Mouse (Mus musculus) kidney, embryonic 14.5 days (tissue): Measurements from ENCODE around the gene 4930578G10Rik. TPM values are rescaled to one million over a fixed set of nuclear protein-coding genes. Genes with fewer than 3 reads are reported as not detected.
"Not testable (repeated sequence)": the region's sequence is repeated elsewhere in the genome, so short reads cannot be mapped to it uniquely, and the experiment has no call there.

ENCODE experiments used
- ATAC-seq: fragments of 200-750 bp; cut with Nextera tagmentation; 2 replicates; pipeline ENCODE4 v1.8.0; 2017; ENCODE audit warnings: moderate number of reproducible peaks, mild to moderate bottlenecking, moderate TSS enrichment, moderate library complexity; ENCODE audit not compliant: low FRiP score, low TSS enrichment
- H3K27ac ChIP-seq: fragments of 300-500 bp; sonication (generic); 2 replicates; pipeline ENCODE4 v1.5.1; 2014; ENCODE audit warnings: low read depth, mild to moderate bottlenecking, low read length, moderate library complexity, mixed read lengths
- H3K27me3 ChIP-seq: fragments of 300-500 bp; sonication (generic); 2 replicates; pipeline ENCODE4 v1.6.1; 2014; ENCODE audit warnings: mild to moderate bottlenecking, low read length; ENCODE audit not compliant: control insufficient read depth, insufficient read depth
- H3K36me3 ChIP-seq: fragments of 300-500 bp; sonication (generic); 2 replicates; pipeline ENCODE4 v1.6.1; 2014; ENCODE audit warnings: low read length, mixed read lengths; ENCODE audit not compliant: control insufficient read depth, insufficient read depth
- H3K4me1 ChIP-seq: fragments of 300-500 bp; sonication (generic); 2 replicates; pipeline ENCODE4 v1.6.1; 2014; ENCODE audit warnings: low read length, mixed read lengths; ENCODE audit not compliant: control insufficient read depth, insufficient read depth
- H3K4me2 ChIP-seq: fragments of 300-500 bp; sonication (generic); replicated peaks from 2 replicates; pipeline ENCODE4 v1.6.1; 2014; ENCODE audit warnings: low read depth, mild to moderate bottlenecking, low read length
- H3K4me3 ChIP-seq: fragments of 300-500 bp; sonication (generic); 2 replicates; pipeline ENCODE4 v1.5.1; 2014; ENCODE audit warnings: mild to moderate bottlenecking, low read length
- H3K9ac ChIP-seq: fragments of 300-500 bp; sonication (generic); 2 replicates; pipeline ENCODE4 v1.6.1; 2014; ENCODE audit warnings: low read depth, mild to moderate bottlenecking, low read length, moderate library complexity
- H3K9me3 ChIP-seq: fragments of 300-500 bp; sonication (generic); 2 replicates; pipeline ENCODE4 v1.6.1; 2016; ENCODE audit warnings: low read length; ENCODE audit not compliant: control insufficient read depth
- WGBS: fragments of 180-500 bp; shearing (Covaris S2); extraction: QIAGEN DNeasy Blood & Tissue Kit; methylation state at CpG from one replicate; pipeline ENCODE4 v1.1.7; 2014; 5-methylcytosine and 5-hydroxymethylcytosine counted together
- polyA plus RNA-seq: library from polyadenylated mRNA; unstranded; fragments of >200 nt; fragmentation: Nextera tagmentation; extraction: Ambion mirVana; gene quantifications from 2 replicates; pipeline ENCODE4 v1.2.1, GENCODE M21; 2014

The 4930578G10Rik gene
- polyA plus RNA-seq = not detected in 2 replicates

DNA sequence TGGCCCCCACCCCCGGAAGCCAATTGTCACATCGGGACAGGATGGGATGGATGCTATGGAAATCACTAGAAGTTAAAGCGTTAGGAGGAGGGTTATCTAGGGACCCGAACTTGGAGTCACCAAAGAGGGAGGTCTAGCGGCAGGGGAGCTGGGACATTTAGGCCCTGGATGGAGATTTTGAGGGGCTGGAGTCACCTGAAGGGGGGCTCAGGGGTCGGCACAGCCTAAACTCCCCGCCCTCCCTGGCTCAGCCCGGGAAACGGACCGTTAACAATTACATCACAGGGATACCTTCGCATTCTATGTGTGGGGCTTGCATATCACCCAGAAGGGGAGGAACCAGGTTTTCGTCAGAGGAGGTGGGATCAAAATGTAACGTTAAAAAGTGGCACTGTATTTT, at the start of gene 4930578G10Rik:
Gene 4930578G10Rik (plus strand): TSS at position 301 of the 400 bp plus-strand sequence.
- not testable (repeated sequence) for H3K27me3 ChIP-seq, ATAC-seq, H3K9me3 ChIP-seq, H3K27ac ChIP-seq, H3K36me3 ChIP-seq, H3K9ac ChIP-seq, H3K4me1 ChIP-seq, H3K4me3 ChIP-seq, H3K4me2 ChIP-seq
- no CpG with 5 or more reads among the region's 13 CpGs for WGBS

DNA sequence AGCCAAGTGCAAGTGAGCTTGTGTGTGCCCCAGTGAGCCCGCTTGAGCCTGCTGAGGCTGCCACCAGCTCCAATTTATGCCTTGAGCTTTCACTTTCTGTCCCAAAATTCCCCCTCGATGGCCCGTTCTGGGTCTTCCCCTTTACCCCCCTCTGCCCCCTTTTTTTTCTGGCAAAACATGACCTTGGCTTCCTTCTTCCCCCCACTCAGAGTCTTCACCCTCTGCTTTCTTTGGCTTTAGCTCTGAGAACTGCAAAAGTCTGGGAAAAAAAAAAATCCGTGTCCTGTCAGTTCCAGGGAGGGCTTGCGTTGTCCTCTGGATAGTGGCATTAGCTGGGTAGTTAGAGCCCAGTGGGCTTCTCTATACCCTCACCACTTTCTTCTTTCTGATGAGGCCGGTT, 21.1 kb downstream of the 4930578G10Rik start, which contains the start of gene Ccl19:
Gene Ccl19 (minus strand): TSS at position 101 of the 400 bp plus-strand sequence.
- WGBS = no CpG with 5 or more reads among the region's 6 CpGs
- H3K4me1 ChIP-seq, ATAC-seq, H3K4me3 ChIP-seq, H3K4me2 ChIP-seq, H3K27me3 ChIP-seq, H3K9ac ChIP-seq, H3K27ac ChIP-seq, H3K36me3 ChIP-seq, H3K9me3 ChIP-seq: not testable (repeated sequence)

DNA sequence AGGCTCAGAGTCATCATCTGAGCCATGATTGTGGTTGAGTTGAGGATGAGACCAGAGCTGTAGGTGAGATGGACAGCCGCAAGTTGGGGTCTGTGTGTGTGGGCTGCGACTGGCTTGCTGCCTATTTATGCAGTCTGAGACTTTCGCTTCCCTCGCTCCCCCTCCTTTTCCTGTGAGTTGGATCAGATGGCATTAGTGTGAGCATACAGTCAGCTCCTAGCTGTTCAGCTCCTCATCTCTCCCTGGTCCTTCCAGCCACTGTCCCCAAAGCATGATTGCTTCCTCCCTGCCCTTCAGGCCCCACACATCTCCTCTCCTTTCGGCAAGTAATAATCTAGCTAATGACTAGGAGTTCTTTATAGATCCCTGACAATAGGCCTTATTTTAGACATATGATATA, 38.5 kb downstream of the 4930578G10Rik start, which contains the start of gene Ccl21a:
Gene Ccl21a (minus strand): TSS at position 101 of the 400 bp plus-strand sequence.
- H3K27ac ChIP-seq, H3K4me2 ChIP-seq, H3K9me3 ChIP-seq, H3K36me3 ChIP-seq, ATAC-seq, H3K4me3 ChIP-seq, H3K9ac ChIP-seq, H3K27me3 ChIP-seq, H3K4me1 ChIP-seq: not testable (repeated sequence)
- no CpG with 5 or more reads among the region's 5 CpGs for WGBS

DNA sequence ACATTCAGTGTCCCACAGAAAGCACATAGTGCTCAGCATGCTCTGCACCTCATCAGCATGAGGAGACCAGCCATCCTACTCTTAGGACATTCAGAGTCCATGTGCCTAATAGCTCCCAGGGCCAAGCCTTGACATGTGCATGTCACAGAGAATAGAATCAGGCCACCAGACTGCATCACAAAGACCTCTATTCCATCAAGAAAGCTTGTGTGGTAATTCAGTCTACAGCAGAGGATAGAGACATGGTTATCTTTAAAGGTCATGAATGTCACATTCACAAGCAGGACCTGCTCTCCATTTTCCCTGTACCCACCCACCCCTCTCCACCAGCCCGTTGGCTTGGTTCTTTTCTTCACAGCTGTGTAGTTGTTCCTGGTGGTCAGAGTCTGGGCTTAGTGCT, 118.4 kb downstream of the 4930578G10Rik start, which contains the start of gene Fam205a1:
Gene Fam205a1 (minus strand): TSS at position 101 of the 400 bp plus-strand sequence.
- H3K4me1 ChIP-seq, H3K36me3 ChIP-seq, H3K4me2 ChIP-seq, H3K4me3 ChIP-seq, H3K9me3 ChIP-seq, H3K9ac ChIP-seq, H3K27me3 ChIP-seq, H3K27ac ChIP-seq, ATAC-seq: not testable (repeated sequence)
- WGBS = 67% methylated on average over 1 of the region's 1 CpGs

DNA sequence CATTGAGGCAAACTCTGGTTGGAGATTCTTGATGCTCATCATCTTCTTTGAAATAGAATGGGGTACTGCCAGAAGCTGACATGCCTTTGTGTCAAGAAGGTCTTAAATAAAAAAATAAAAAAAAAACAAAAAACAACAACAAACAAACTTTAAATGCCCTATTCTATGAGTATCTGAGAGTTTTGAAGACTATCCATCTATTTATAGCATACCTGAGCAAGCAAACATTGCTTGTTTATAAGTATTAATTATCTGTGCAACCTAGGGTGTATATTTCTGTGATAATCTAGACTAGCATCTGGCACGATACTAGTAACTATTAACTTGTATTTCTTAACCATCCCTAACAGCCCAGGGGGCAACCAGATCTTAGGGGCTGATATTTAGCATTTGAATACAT, 121.3 kb downstream of the 4930578G10Rik start, which contains the start of gene Gm12394:
Gene Gm12394 (minus strand): TSS at position 101 of the 400 bp plus-strand sequence.
- not testable (repeated sequence) for H3K4me3 ChIP-seq, H3K4me2 ChIP-seq, H3K27ac ChIP-seq, H3K9me3 ChIP-seq, H3K27me3 ChIP-seq, H3K9ac ChIP-seq, H3K36me3 ChIP-seq, ATAC-seq, H3K4me1 ChIP-seq
- WGBS = 72% methylated on average over 1 of the region's 1 CpGs

DNA sequence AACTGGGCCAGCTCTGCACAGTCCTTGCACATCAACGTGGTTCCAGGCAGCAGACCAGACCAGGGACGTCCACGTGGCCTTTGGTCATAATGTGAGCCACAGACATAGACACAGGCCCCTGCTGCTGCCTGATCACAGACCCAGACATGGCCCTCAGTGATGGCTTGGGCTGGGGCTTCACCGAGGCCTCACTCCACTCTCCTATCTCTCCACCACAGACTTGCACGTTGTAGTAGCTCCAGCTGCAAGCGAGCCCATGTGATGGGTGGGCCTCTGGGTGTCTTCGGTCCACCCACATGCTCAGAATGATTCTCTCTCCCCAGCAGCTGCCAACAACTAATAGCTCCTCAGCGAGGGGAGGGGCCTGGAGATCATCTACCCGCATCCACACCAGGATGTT, 125.1 kb downstream of the 4930578G10Rik start:
- H3K4me2 ChIP-seq, H3K27me3 ChIP-seq, ATAC-seq, H3K9me3 ChIP-seq, H3K4me3 ChIP-seq, H3K9ac ChIP-seq, H3K27ac ChIP-seq, H3K36me3 ChIP-seq, H3K4me1 ChIP-seq: not testable (repeated sequence)
- 76% methylated on average over 9 of the region's 9 CpGs for WGBS

DNA sequence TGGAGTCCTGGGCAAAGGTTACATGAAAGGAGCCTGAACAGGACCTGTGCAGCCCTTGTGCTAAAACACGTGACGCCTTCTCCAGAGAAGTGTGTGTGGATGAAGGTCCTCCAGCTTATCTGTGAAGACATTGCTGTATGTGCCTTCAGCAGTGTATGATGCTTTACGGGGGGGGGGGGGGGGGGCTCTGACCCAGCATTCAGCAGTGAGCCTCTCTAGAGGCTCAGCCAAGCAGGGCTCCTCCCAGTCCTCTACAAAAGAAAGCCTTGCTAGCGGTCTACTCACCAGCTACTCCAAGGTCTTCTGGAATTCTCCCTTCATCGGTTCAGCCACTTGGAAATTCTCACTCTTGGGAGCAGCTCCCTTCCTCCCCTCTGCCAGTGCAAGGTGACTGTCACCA, 128.1 kb downstream of the 4930578G10Rik start:
- ATAC-seq, H3K9me3 ChIP-seq, H3K4me1 ChIP-seq, H3K4me3 ChIP-seq, H3K36me3 ChIP-seq, H3K27me3 ChIP-seq, H3K27ac ChIP-seq, H3K4me2 ChIP-seq, H3K9ac ChIP-seq: not testable (repeated sequence)
- 82% methylated on average over 4 of the region's 5 CpGs for WGBS

DNA sequence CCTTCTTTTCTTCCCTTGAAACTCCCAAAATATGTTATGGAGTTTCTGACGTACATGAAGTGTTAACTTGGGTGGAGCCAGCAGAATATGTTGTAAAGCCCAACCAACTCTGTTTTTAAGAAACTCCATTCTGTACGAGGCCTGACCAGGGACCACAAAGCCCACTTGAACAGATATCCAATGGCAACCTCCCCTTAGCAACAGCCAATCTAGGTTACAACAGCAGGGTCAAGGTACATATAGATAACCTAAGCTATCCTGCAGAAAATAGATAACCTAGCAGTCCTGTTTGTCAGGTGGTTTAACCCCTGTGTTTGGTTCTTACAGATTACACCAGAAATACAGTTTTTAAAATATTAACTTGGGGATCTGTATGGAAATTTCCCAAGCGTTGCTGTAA, 132.0 kb downstream of the 4930578G10Rik start:
- Histone ChIP-seq H3K9me3 (no peaks in the 10 kb centered on the region), H3K9ac (no peak overlapping the region), H3K4me1 (no peaks in the 10 kb centered on the region), H3K4me2 (no peak overlapping the region), H3K4me3 (no peak overlapping the region), H3K27ac (no peak overlapping the region), H3K27me3 (no peaks in the 10 kb centered on the region), H3K36me3 (no peaks in the 10 kb centered on the region)
- no peak for ATAC-seq
- WGBS = 61% methylated on average over 3 of the region's 3 CpGs

DNA sequence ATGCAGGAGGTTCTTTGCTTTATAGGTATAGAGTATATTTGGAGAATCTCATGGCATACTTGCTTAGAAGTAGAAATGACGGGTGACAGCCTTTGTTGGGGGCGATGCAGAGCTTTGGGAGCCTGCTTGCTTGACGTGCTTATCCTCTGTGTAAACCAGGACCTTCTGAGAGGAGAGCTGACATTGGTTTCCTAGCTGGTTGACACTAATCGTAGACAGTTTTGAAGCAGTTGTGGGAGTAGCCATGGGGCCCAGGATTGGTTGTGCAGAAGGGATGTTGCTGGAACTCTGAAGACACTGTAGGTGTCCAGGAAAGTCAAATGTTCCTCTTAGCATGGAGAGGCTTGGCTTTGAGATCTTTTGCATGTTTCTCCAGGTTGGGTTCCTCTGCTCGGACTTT, 132.8 kb downstream of the 4930578G10Rik start:
- WGBS = 86% methylated on average over 5 of the region's 5 CpGs
- no peak for ATAC-seq
- no peaks in the 10 kb centered on the region for H3K36me3 ChIP-seq
- no peak overlapping the region for H3K4me3 ChIP-seq
- no peak overlapping the region for H3K4me2 ChIP-seq
- no peaks in the 10 kb centered on the region for H3K4me1 ChIP-seq
- H3K27me3 ChIP-seq = no peaks in the 10 kb centered on the region
- H3K9ac ChIP-seq = no peak overlapping the region
- no peak overlapping the region for H3K27ac ChIP-seq
- no peaks in the 10 kb centered on the region for H3K9me3 ChIP-seq
